Mouse (Mus musculus) lung, postnatal 25 days (tissue): ENCODE data around the gene Pi4k2b.
A peak's percentile ranks its signal among the peaks of the same experiment; 100 is the strongest.

Source experiments
- DNase-seq: peaks from one replicate; pipeline ENCODE4 v3.0.0; 2022; ENCODE audit warnings: low spot score

Gene Pi4k2b

GRCm38 (mm10) chr5:52782523-52783250 lies 41.3 kb downstream of the Pi4k2b start:
- peak; percentile 84 for DNase-seq

DNA sequence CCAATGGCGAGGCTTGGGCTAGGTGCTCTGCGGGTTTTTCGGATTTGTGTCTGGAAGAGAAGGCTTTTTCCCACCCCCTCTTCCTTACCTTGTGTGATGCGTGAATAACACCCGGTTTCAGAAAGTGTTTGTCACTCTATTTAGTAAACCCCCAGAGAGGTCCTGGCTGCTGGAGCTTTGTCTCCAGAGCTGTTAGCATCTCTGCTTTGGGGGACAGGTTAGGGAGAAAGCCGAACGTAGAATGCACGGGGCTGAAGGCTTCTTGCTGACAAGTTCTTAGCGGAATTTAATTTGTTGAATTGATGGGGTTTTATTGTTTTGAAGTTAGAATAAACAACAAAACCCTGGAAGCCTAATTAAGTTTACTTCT lies 41.9 kb downstream of the Pi4k2b start:
- DNase-seq, result no peak

- no peak for DNase-seq
These were observed 42.6 kb downstream of the Pi4k2b start for GRCm38 (mm10) chr5:52783957-52784356.

DNA sequence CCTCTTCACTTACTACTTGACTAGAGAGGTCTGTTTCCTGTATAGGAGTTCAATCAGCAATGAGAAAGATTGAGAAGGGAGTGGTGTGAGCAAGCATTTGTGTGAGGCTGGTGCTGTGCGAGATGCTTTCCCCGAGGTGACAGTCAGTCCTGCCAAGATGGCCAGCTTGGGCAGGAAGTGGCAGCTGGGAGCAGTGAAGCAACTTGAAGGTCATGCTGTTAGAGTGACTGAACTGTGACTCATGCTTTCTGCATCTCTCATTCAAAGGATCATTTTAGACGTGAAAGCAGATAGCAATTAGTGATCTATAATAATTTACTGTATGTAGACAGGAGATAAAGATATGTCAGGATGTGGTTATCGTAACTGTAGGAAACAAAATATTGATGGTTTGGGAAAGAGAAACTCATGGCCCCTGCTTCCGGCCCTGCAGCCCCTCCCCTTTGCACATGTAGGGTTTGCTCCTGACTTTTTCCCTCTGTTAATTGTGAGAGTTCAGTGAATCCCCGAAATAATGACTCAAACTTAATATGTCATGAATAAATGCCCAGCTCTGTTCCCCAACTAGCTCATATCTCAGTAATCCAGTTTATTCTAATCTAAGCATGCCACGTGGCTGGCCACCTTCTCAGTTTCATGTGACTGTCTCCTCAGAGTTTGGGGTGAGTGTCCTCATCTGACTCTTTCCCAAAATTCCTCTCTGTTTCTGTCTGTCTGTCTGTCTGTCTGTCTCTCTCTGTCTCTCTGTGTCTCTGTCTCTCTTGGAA lies 45.4 kb downstream of the Pi4k2b start:
- DNase-seq, result no peak

DNA sequence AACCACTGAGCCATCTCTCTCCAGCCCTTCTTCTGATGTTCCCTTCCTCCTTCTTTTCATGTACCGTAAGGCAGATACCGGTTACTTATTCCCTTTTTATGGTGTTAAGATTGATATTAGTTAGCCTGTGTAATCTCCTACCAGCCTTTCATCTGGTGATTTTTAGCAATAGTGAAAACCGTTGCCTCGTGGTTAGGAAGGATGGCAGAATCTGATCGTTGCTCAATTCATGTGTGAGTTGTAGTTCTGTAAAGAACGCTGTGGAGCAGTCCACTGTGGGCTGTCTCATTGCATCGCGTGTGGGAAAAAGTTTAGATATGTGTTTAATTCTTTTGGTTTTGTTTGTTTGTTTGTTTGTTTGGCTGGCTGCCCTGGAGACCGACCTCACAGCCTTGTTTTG lies 51.9 kb downstream of the Pi4k2b start:
- no peak for DNase-seq

DNA sequence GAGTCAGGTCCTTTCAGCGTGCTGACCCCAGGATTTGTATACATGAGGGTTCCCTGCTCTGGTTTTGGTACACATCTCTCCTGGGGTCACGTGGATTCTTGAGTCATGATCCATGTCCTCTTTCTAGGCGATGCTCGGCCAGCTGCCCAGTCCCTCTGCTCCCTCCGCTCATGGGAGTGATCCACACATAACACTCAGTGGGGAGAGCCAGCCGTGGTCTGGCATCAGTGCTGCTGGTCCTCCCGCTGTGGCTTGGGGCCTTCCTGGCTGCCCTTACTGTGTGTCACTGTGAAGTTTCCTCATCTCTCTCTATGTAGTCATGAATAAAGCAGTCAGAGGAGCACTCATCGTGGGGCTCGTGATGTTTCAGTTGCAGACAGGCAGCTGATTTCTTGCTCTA lies 52.7 kb downstream of the Pi4k2b start:
- DNase-seq, result no peak

DNA sequence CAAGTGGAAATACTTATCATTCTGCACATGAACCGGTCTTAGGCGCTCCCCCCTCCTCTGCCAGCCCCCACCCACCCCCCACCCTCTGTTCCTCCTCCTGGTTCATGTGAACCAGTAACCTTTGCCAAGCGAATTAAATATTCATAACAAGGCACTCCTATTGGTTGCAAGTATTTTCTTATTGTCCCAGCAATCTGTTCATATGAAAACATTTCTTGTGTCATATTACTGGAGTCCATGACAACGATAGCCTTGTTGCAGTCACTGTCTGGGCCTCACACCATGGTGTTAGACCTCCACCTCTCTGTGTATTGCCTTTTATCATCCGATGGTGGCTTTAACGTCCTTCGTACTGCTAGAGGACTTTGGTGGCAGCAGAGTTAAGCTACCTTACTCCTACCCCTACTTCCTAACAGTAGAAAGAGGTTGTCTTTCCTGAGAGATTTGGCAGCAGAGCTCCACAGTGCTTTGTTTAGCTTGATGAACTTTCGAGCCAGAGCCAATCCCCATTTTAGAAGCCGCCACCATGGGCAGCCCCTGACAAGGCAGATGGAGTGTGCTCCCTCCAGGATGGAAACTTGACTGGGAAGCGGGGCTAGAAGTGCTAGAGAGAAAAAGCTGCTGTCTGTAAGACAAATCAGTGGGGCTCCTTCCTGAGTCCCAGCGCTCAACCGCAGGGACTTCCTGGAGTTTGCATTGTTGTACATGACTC lies 58.1 kb downstream of the Pi4k2b start:
- no peak for DNase-seq

GRCm38 (mm10) chr5:52805801-52806200 lies 64.4 kb downstream of the Pi4k2b start:
- DNase-seq, result no peak

DNA sequence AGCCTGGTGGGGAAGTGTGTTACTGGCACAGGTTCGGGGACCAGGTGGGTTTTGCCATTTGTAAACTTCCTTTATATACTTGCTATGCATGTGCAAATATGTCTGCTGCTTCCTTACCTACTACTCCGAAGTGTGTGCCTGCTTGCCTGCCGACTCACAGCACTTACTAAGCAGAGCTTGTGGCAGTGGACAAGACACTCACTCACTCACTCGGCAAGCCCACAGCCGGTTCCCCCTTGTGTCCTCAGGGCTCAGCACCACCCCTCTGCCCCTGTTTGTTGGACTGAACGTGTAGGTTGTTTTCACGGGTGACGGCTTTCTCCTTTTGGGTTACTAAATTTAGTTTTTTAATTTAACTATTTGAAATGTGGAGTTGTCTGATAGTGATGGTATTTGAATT lies 65.0 kb downstream of the Pi4k2b start:
- no peak for DNase-seq

GRCm38 (mm10) chr5:52807030-52807429 lies 65.7 kb downstream of the Pi4k2b start:
- no peak for DNase-seq

GRCm38 (mm10) chr5:52810446-52810845 lies 69.1 kb downstream of the Pi4k2b start:
- DNase-seq, result no peak

- DNase-seq, result no peak
These were observed 69.7 kb downstream of the Pi4k2b start for GRCm38 (mm10) chr5:52811056-52811455.

- DNase-seq, result no peak
These were observed 71.1 kb downstream of the Pi4k2b start for GRCm38 (mm10) chr5:52812456-52812855.

DNA sequence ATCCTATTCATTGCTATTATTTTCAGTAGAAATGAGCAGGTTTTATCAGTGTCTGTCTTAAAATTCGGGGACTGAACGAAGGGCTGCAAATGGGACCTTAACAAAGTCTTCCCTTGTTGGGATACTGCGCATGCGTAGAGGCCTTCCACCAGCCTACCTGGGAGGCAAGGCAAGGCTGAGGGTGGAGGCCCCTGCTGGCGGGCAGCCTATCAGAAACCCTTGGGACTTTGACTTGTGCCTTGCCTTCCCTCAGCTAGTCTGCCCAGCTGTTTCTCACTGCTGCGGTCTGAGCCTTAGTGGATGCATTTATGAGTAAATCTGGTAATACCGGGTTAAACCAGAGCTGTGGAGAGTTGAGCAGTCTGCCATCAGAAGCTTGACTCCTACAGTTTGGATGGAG lies 71.9 kb downstream of the Pi4k2b start:
- no peak for DNase-seq

DNA sequence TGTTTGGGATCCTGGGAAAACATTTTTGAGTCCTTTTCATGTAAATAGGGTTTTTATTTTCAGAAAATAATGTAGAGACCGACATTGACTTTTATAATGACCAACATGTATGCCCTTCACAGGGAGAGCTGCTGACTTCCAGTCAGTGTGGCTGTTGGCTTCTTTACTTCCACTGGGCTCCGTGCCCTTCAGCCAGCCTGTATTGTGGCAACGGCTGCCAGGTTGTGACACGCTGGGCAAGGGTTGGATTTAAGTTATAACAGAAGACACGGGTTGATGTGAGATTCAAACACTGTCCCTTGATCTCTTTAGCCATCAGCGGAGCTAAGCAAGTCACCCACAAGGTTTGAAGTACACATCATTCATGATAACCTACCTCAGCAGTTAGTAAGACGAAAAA lies 77.3 kb downstream of the Pi4k2b start:
- DNase-seq, result no peak
